ENCODE assay signal across 15 mouse cellular contexts in the genomic region with DNA sequence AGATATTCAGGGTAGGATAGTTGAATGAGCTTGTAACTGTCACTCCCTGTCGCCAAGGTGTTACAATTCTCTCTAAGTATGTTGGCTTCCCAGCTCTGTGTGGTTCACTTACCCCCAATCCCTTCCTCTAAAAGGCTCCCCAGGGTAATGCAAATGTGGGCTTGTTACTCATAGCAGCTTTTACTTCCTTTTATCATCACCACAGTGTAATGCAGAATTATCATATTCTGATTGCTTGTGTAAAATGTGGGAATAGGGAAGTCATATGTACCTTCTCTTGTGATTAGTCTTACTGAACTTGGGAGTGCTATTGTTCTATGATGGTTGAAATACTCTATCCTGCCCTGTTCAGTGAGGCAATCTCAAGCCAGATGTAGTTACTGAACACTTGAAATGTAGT.
"Had no signal": no experiment of that assay in that cellular context is flagged by ENCODE, and none has a peak within 500 bp of the region (broad histone marks: within the 10 kb centered on the region; RNA-seq: fewer than 3 reads in every experiment).

No protein-coding gene starts in this region.

- H3K27ac ChIP-seq: layer of hippocampus, adult 2 months; liver, embryonic 12.5 days; midbrain, embryonic 12.5 days; stomach, embryonic 15.5 days had no signal

- DNase-seq: kidney, adult 11 months; kidney, postnatal 10 days; kidney, postnatal 4 days; left cerebral cortex, postnatal 4 days; lung, embryonic 14.5 days; lung, postnatal 10 days; lung, postnatal 4 days; right cerebral cortex, adult 18-20 months; right cerebral cortex, postnatal 25 days; thymus, postnatal 4 days had no signal

- H3K9ac ChIP-seq: liver, embryonic 12.5 days; lung, embryonic 14.5 days; midbrain, embryonic 12.5 days; stomach, embryonic 15.5 days had no signal

- ATAC-seq: liver, embryonic 12.5 days; midbrain, embryonic 16.5 days had no signal

- H3K36me3 ChIP-seq: liver, embryonic 12.5 days; midbrain, embryonic 12.5 days; stomach, embryonic 15.5 days had no signal

- H3K9me3 ChIP-seq: liver, embryonic 12.5 days; midbrain, embryonic 12.5 days; stomach, embryonic 15.5 days had no signal

- H3K27me3 ChIP-seq: liver, embryonic 12.5 days; midbrain, embryonic 12.5 days; stomach, embryonic 15.5 days had no signal

- H3K4me2 ChIP-seq: liver, embryonic 12.5 days; lung, embryonic 14.5 days; midbrain, embryonic 12.5 days; stomach, embryonic 15.5 days had no signal

- H3K4me3 ChIP-seq: layer of hippocampus, adult 2 months; liver, embryonic 12.5 days; midbrain, embryonic 12.5 days; stomach, embryonic 15.5 days had no signal

- H3K4me1 ChIP-seq: liver, embryonic 12.5 days; midbrain, embryonic 12.5 days; stomach, embryonic 15.5 days had no signal
